Mouse (Mus musculus) stomach, embryonic 14.5 days (tissue): ENCODE data around the gene Bend3. TPM values are rescaled to one million over a fixed set of nuclear protein-coding genes. Genes with fewer than 3 reads are reported as not detected.

Experiments used
- ATAC-seq: fragments of 200-750 bp; cut with Nextera tagmentation; 2 replicates; pipeline ENCODE4 v1.8.0; 2017; ENCODE audit warnings: low read depth, moderate TSS enrichment; ENCODE audit not compliant: insufficient number of reproducible peaks, insufficient read depth, low FRiP score
- H3K27ac ChIP-seq: fragments of 300-500 bp; sonication (generic); 2 replicates; pipeline ENCODE4 v1.5.1; 2014; ENCODE audit warnings: mild to moderate bottlenecking, low read length, moderate library complexity, mixed read lengths
- H3K27me3 ChIP-seq: fragments of 300-500 bp; sonication (generic); 2 replicates; pipeline ENCODE4 v1.6.1; 2014; ENCODE audit warnings: low read length, control low read depth, mixed read lengths; ENCODE audit not compliant: control insufficient read depth, insufficient read depth
- H3K36me3 ChIP-seq: fragments of 300-500 bp; sonication (generic); 2 replicates; pipeline ENCODE4 v1.6.1; 2014; ENCODE audit warnings: mild to moderate bottlenecking, control low read depth, low read length, moderate library complexity, mixed read lengths; ENCODE audit not compliant: control insufficient read depth, insufficient read depth
- H3K4me1 ChIP-seq: fragments of 300-500 bp; sonication (generic); 2 replicates; pipeline ENCODE4 v1.6.1; 2014; ENCODE audit warnings: low read length, control low read depth, mixed read lengths; ENCODE audit not compliant: control insufficient read depth, insufficient read depth
- H3K4me2 ChIP-seq: fragments of 300-500 bp; sonication (generic); replicated peaks from 2 replicates; pipeline ENCODE4 v1.6.1; 2014; ENCODE audit warnings: low read depth, low read length, control low read depth
- H3K4me3 ChIP-seq: fragments of 300-500 bp; sonication (generic); 2 replicates; pipeline ENCODE4 v1.5.1; 2014; ENCODE audit warnings: low read depth, low read length, control low read depth
- H3K9ac ChIP-seq: fragments of 300-500 bp; sonication (generic); replicated peaks from 2 replicates; pipeline ENCODE4 v1.6.1; 2014; ENCODE audit warnings: low read depth, mild to moderate bottlenecking, control low read depth, low read length, moderate library complexity, mixed read lengths
- H3K9me3 ChIP-seq: fragments of 300-500 bp; sonication (generic); 2 replicates; pipeline ENCODE4 v1.6.1; 2016; ENCODE audit warnings: low read depth, low read length, control low read depth; ENCODE audit not compliant: control insufficient read depth
- WGBS: fragments of 180-500 bp; shearing (Covaris S2); extraction: QIAGEN DNeasy Blood & Tissue Kit; methylation state at CpG from one replicate; pipeline ENCODE4 v1.1.7; 2014; 5-methylcytosine and 5-hydroxymethylcytosine counted together
- polyA plus RNA-seq: library from polyadenylated mRNA; unstranded; fragments of >200 nt; fragmentation: Nextera tagmentation; extraction: Ambion mirVana; gene quantifications from 2 replicates; pipeline ENCODE4 v1.2.1, GENCODE M21; 2014

The Bend3 gene
- polyA plus RNA-seq, 1 experiment from 2014 or later = 5.0 TPM

DNA sequence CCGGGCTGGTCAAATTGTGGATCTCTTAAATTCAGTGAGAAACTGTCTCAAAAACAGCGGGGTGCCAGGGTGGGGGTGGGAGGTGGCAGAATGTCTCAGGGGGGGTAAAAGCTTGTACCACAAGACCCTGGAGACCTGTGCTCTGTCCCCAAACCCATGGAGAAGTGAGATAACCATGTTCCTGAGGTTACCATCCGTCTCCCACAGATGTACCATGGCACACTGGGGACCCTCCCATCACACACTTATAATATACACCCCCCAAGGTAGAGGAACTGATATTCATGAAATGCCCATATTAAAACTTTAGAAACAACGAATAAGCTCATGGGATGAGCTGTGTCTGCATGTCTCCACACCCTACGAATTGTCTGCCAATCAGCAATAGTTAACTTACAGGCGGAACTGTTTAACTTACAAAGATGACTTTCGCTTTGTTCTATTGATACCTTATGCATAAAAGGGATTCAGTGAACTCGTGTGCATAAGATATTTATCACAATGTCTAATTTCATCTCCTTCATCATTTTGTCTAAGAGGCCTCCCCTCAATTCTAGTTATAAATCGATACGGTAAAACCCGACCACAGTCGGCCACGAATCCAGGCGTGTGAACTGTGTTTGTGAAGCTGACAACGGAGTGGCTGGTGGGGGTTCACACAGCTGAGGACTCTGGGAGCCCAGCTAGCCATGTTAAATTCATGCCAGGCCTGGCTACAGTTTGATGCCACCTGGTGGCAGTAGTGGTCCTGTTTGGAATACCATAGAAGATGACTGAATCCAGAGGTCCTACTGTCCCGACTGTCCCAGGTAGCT lies 26.6 kb upstream of the Bend3 start:
- ATAC-seq = peak; percentile 82; the same call in 1 of the 2 replicates
- Histone ChIP-seq H3K27me3 (no peaks in the 10 kb centered on the region), H3K4me3 (peak overlapping the region; percentile 13), H3K4me2 (peak overlapping the region; percentile 30), H3K9me3 (no peaks in the 10 kb centered on the region), H3K4me1 (no peaks in the 10 kb centered on the region), H3K36me3 (no peaks in the 10 kb centered on the region), H3K9ac (no peak overlapping the region), H3K27ac (no peak overlapping the region)
- WGBS = 23% methylated on average over 16 of the region's 16 CpGs

DNA sequence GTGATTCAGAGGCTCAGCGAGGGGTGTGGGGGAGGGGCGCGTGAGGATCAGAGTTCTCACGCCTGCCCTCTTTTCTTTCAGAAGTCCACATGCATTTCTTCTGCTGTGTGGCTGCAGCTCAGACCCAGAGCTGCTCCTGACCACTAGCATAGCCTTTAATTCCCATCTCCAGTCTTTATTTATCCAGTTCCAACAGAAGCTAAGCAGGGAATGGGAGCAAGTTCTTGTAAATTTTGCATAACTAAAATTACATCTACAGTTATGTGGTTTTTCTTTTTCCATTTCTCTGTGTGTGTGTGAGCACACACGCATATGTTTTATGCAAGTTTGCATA lies 26.0 kb upstream of the Bend3 start:
- Histone ChIP-seq H3K9me3 (no peaks in the 10 kb centered on the region), H3K4me2 (peak overlapping the region; percentile 30), H3K9ac (no peak overlapping the region), H3K36me3 (no peaks in the 10 kb centered on the region), H3K27ac (no peak overlapping the region), H3K4me1 (no peaks in the 10 kb centered on the region), H3K27me3 (no peaks in the 10 kb centered on the region), H3K4me3 (peak overlapping the region; percentile 13; the same call in 1 of the 2 replicates)
- 21% methylated on average over 5 of the region's 5 CpGs for WGBS
- no peak for ATAC-seq

DNA sequence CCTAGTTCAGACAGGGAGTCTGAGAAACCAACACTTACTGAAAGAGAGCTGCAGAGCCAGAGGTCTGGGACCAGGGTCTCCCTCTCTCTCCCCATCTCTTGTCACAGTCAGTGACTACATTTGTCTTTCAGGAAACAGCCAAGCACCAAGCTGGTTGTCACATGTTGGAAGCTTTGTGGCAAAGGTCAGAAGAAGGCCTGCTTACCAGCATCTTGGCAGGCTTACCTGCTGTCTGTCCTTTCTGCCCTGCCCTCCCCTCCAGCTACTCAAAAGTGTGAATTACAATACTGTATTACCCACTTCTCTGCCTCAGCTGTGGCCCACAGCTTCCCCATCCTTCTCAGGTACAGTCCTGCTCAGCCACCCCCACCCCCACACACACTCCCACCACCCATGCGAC lies 24.4 kb upstream of the Bend3 start:
- ATAC-seq = no peak
- Histone ChIP-seq H3K9me3 (no peaks in the 10 kb centered on the region), H3K4me3 (no peak overlapping the region), H3K9ac (no peak overlapping the region), H3K27me3 (no peaks in the 10 kb centered on the region), H3K27ac (no peak overlapping the region), H3K4me1 (no peaks in the 10 kb centered on the region), H3K4me2 (no peak overlapping the region), H3K36me3 (no peaks in the 10 kb centered on the region)
- 86% methylated on average over 1 of the region's 1 CpGs for WGBS

DNA sequence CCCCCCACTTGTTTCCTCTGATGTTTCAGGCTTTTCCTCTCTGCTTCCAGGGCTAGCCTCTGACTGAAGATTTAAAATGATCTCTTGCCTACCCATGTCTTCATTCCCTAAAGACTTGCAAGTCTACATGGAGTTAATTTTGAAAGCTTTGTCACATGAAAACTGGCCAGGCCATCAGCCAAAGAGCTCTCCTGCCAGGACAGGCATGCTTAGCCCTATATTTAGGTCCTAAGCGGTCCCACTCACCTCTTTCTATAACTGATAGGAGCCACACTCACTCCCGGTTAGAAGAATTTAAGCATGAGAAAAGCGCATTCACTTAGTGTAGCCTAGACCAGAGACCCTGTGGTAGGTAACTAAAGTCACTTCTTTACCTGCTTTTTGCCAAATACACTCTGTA lies 24.0 kb upstream of the Bend3 start:
- Histone ChIP-seq H3K9me3 (no peaks in the 10 kb centered on the region), H3K9ac (no peak overlapping the region), H3K27ac (no peak overlapping the region), H3K36me3 (no peaks in the 10 kb centered on the region), H3K27me3 (no peaks in the 10 kb centered on the region), H3K4me2 (no peak overlapping the region), H3K4me3 (no peak overlapping the region), H3K4me1 (no peaks in the 10 kb centered on the region)
- WGBS = 96% methylated on average over 3 of the region's 3 CpGs
- ATAC-seq = no peak

DNA sequence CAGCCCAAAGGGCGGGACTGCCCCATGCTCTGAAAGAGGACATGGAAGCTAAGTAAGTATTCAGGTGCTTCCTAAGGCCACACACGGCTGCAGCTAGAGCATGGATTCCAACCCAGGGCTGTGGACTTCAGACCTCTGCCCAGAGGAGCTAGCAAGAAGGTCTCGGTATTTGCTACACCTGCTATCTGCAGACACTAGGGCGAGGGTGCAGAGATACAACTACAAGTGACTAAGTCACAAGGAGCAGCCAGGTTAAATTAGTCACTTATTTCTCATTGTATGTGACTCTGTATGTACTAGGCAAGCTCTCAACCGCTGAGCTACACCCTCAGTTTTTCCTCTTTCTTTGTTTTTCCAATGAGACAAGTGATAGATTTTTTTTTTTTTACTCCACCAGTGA lies 15.8 kb upstream of the Bend3 start:
- no peak overlapping the region for H3K9ac ChIP-seq
- H3K4me2 ChIP-seq = no peak overlapping the region
- 0 out of 2 replicates have a peak, but pooled peaks have one; percentile 46 for ATAC-seq
- H3K9me3 ChIP-seq = no peaks in the 10 kb centered on the region
- H3K27ac ChIP-seq = no peak overlapping the region
- H3K4me1 ChIP-seq = no peaks in the 10 kb centered on the region
- H3K27me3 ChIP-seq = no peaks in the 10 kb centered on the region
- no peak overlapping the region for H3K4me3 ChIP-seq
- WGBS = 62% methylated on average over 5 of the region's 5 CpGs
- no peaks in the 10 kb centered on the region for H3K36me3 ChIP-seq

DNA sequence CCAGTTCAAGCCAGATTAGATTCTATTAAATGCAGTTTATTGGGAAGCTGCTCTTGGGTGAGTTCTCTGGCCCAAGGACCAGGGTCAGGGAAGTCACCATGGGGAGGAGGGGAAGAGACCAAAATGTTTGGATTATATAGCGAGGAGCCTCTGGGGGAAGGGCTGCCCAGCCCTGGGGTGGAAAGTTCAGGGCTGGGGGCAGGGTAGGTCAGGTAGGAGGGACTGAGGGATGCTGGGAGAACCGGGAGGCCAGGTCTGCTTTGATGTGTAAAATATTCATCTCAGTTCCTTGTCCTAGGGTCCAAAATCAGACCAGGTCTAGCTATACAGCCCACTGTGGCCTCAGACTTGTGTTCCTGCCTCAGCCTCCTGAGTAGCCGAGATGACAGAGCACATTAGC lies 15.4 kb upstream of the Bend3 start:
- 0 out of 2 replicates have a peak, but pooled peaks have one; percentile 18 for ATAC-seq
- H3K9ac ChIP-seq = no peak overlapping the region
- no peak overlapping the region for H3K27ac ChIP-seq
- no peak overlapping the region for H3K4me3 ChIP-seq
- no peak overlapping the region for H3K4me2 ChIP-seq
- no peaks in the 10 kb centered on the region for H3K4me1 ChIP-seq
- no peaks in the 10 kb centered on the region for H3K9me3 ChIP-seq
- H3K36me3 ChIP-seq = no peaks in the 10 kb centered on the region
- WGBS = 35% methylated on average over 3 of the region's 3 CpGs
- no peaks in the 10 kb centered on the region for H3K27me3 ChIP-seq

DNA sequence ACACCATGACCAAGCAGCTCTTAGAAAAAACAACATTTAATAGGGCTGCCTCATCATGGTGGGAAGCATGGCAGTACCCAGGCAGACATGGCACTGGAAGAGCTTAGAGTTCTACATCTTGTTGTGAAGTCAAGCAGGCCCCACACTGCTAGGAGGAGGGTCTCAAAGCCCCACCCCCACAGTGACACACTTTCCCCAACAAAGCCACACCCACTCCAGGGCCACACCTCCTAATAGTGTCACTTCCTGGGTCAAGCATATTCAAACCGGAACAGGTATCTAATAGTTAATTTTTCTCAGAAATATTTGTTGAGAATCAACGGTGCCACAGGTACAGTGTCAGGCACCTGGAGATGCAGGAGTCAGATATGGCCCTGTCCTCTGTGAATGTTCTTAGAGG lies 12.4 kb upstream of the Bend3 start:
- no peak overlapping the region for H3K9ac ChIP-seq
- no peaks in the 10 kb centered on the region for H3K4me1 ChIP-seq
- WGBS = 90% methylated on average over 2 of the region's 2 CpGs
- no peak overlapping the region for H3K27ac ChIP-seq
- no peak overlapping the region for H3K4me3 ChIP-seq
- ATAC-seq = no peak
- no peaks in the 10 kb centered on the region for H3K9me3 ChIP-seq
- H3K36me3 ChIP-seq = no peaks in the 10 kb centered on the region
- H3K27me3 ChIP-seq = no peaks in the 10 kb centered on the region
- no peak overlapping the region for H3K4me2 ChIP-seq

DNA sequence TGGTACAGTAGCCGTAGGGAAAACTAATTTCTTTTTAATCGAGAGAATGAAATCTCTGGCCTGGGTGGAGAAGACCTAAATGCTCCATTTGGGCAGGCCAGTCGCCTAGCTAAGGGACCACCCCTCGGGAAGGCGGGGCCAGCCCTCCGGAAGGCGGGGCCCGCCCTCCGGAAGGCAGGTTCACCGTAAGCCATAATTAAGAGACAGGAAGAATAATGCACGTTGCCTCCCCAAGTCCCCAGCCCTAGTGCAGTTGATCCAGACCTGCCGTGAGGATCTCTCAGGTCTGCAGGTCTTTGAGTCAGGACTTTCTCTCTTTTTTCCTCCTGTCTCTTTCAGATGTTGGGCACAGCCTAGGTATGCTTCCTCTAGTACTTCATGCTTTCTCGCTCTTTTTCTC lies 11.0 kb upstream of the Bend3 start:
- no peak overlapping the region for H3K27ac ChIP-seq
- no peaks in the 10 kb centered on the region for H3K4me1 ChIP-seq
- no peak for ATAC-seq
- no peak overlapping the region for H3K4me2 ChIP-seq
- H3K9me3 ChIP-seq = no peaks in the 10 kb centered on the region
- no peak overlapping the region for H3K4me3 ChIP-seq
- no peaks in the 10 kb centered on the region for H3K27me3 ChIP-seq
- no peak overlapping the region for H3K9ac ChIP-seq
- H3K36me3 ChIP-seq = no peaks in the 10 kb centered on the region
- WGBS = 30% methylated on average over 13 of the region's 13 CpGs

DNA sequence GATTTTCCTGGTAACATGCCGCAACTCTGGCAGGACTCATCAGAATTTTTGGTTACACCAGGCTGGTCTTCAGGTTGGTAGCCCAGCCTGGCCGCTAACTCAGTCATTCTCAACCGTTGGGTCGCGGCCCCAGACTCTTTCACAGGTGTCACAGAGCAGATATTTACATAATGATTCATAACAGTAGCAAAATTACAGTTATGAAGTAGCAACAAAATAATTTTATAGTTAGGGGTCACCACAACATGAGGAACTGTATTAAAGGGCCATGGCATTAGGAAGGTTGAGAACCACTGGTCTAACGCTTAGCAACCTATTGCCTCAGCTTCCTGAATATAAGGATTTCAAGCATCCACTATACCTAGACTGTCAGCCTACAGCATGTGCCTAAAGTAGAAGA lies 10.3 kb upstream of the Bend3 start:
- no peak overlapping the region for H3K4me2 ChIP-seq
- H3K4me3 ChIP-seq = no peak overlapping the region
- no peaks in the 10 kb centered on the region for H3K9me3 ChIP-seq
- WGBS = 87% methylated on average over 6 of the region's 6 CpGs
- no peaks in the 10 kb centered on the region for H3K4me1 ChIP-seq
- H3K27ac ChIP-seq = no peak overlapping the region
- H3K9ac ChIP-seq = no peak overlapping the region
- no peak for ATAC-seq
- no peaks in the 10 kb centered on the region for H3K27me3 ChIP-seq
- H3K36me3 ChIP-seq = no peaks in the 10 kb centered on the region
